Mouse (Mus musculus): Measurements from ENCODE around the gene Slc16a5.

DNA sequence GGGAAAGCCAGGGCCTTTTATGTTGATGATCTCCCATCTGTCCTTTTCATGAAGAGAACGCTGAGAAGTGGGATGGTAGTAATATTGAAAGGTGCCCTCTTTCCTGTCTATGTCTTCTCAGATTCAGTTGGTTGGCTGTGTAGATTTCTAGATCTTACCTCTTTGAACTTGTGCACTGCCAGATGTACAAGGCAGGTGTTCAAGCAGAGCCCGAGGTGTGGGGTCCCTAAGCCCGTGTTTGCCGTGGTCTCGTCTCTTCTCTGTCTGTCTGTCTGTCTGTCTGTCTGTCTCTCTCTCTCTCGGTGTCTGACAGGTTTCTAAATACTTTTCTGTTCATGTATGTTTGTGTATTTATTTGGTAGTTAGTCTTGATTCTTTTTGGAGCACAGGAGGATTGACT, 36.6 kb upstream of the Slc16a5 start:
- TF ChIP-seq POLR2A (IDR thresholded peaks at IDR 0.05; ENCODE audit: insufficient read depth, low read depth, low read length), result no peak
- no peak for TF ChIP-seq CTCF (IDR thresholded peaks at IDR 0.05)
